Mouse (Mus musculus): Measurements from ENCODE around the gene Spef1. TPM values are rescaled to one million over a fixed set of nuclear protein-coding genes. Genes with fewer than 3 reads are reported as not detected.
A peak's percentile ranks its signal among the peaks of the same experiment; 100 is the strongest.

Gene Spef1
- polyA plus RNA-seq, 1 experiment from 2014 or later, result 12.5 TPM

- H3K4me3 ChIP-seq, result no peak overlapping the region
- H3K36me3 ChIP-seq (ENCODE audit: poor library complexity, severe bottlenecking), result peaks cover 79% of the 10 kb centered on the region
- H3K9me3 ChIP-seq (replicated peaks), result no peaks in the 10 kb centered on the region
- WGBS, result 95% methylated on average over 21 of the region's 21 CpGs
- no peaks in the 10 kb centered on the region for H3K27me3 ChIP-seq
- no peak overlapping the region for H3K9ac ChIP-seq
- peaks cover 8% of the 10 kb centered on the region for H3K4me1 ChIP-seq
- no peak overlapping the region for H3K4me2 ChIP-seq
- no peak for ATAC-seq
- no peak overlapping the region for H3K27ac ChIP-seq
Measured at GRCm38 (mm10) chr2:131146193-131147042, 40.7 kb downstream of the Spef1 start.

- no peak overlapping the region for H3K4me3 ChIP-seq
- peaks cover 70% of the 10 kb centered on the region for H3K36me3 ChIP-seq (ENCODE audit: poor library complexity, severe bottlenecking)
- H3K4me2 ChIP-seq, result no peak overlapping the region
- peaks cover 8% of the 10 kb centered on the region for H3K4me1 ChIP-seq
- no peaks in the 10 kb centered on the region for H3K27me3 ChIP-seq
- WGBS, result 92% methylated on average over 2 of the region's 2 CpGs
- no peak for ATAC-seq
- H3K27ac ChIP-seq, result no peak overlapping the region
- H3K9me3 ChIP-seq (replicated peaks), result no peaks in the 10 kb centered on the region
- no peak overlapping the region for H3K9ac ChIP-seq
Measured at GRCm38 (mm10) chr2:131145536-131145935, 41.5 kb downstream of the Spef1 start.

- Histone ChIP-seq H3K27ac (no peak overlapping the region), H3K4me2 (no peak overlapping the region), H3K27me3 (no peaks in the 10 kb centered on the region), H3K9me3 (replicated peaks) (no peaks in the 10 kb centered on the region), H3K9ac (no peak overlapping the region), H3K36me3 (ENCODE audit: poor library complexity, severe bottlenecking) (peaks cover 67% of the 10 kb centered on the region), H3K4me1 (peaks cover 8% of the 10 kb centered on the region), H3K4me3 (no peak overlapping the region)
- no peak for ATAC-seq
- WGBS, result 75% methylated on average over 13 of the region's 13 CpGs
Measured at GRCm38 (mm10) chr2:131145121-131145520, 42.0 kb downstream of the Spef1 start.

- Histone ChIP-seq H3K27me3 (no peaks in the 10 kb centered on the region), H3K4me3 (no peak overlapping the region), H3K4me2 (no peak overlapping the region), H3K9me3 (replicated peaks) (no peaks in the 10 kb centered on the region), H3K36me3 (ENCODE audit: poor library complexity, severe bottlenecking) (peaks cover 49% of the 10 kb centered on the region), H3K9ac (no peak overlapping the region), H3K4me1 (peaks cover 8% of the 10 kb centered on the region), H3K27ac (no peak overlapping the region)
- peak; percentile 20; the same call in 1 of the 2 replicates for ATAC-seq
- WGBS, result 67% methylated on average over 22 of the region's 22 CpGs
Measured at GRCm38 (mm10) chr2:131143007-131143780, 43.9 kb downstream of the Spef1 start.

GRCm38 (mm10) chr2:131142592-131142991 is 44.5 kb downstream of the Spef1 start:
- Histone ChIP-seq H3K4me3 (no peak overlapping the region), H3K4me2 (no peak overlapping the region), H3K27ac (no peak overlapping the region), H3K27me3 (no peaks in the 10 kb centered on the region), H3K36me3 (ENCODE audit: poor library complexity, severe bottlenecking) (peaks cover 43% of the 10 kb centered on the region), H3K9ac (no peak overlapping the region), H3K9me3 (replicated peaks) (no peaks in the 10 kb centered on the region), H3K4me1 (peaks cover 8% of the 10 kb centered on the region)
- peak; percentile 52; the same call in 1 of the 2 replicates for ATAC-seq
- WGBS, result 39% methylated on average over 18 of the region's 18 CpGs

GRCm38 (mm10) chr2:131141336-131141986 is 45.6 kb downstream of the Spef1 start:
- peaks cover 31% of the 10 kb centered on the region for H3K36me3 ChIP-seq (ENCODE audit: poor library complexity, severe bottlenecking)
- H3K9me3 ChIP-seq (replicated peaks), result no peaks in the 10 kb centered on the region
- no peaks in the 10 kb centered on the region for H3K27me3 ChIP-seq
- H3K27ac ChIP-seq, result no peak overlapping the region
- no peak overlapping the region for H3K9ac ChIP-seq
- no peak overlapping the region for H3K4me3 ChIP-seq
- WGBS, result 92% methylated on average over 8 of the region's 8 CpGs
- H3K4me1 ChIP-seq, result peaks cover 8% of the 10 kb centered on the region
- no peak overlapping the region for H3K4me2 ChIP-seq
- no peak for ATAC-seq

- Histone ChIP-seq H3K4me2 (no peak overlapping the region), H3K9me3 (replicated peaks) (no peaks in the 10 kb centered on the region), H3K9ac (no peak overlapping the region), H3K27ac (no peak overlapping the region), H3K4me1 (peaks cover 8% of the 10 kb centered on the region), H3K4me3 (no peak overlapping the region), H3K36me3 (ENCODE audit: poor library complexity, severe bottlenecking) (peaks cover 22% of the 10 kb centered on the region), H3K27me3 (no peaks in the 10 kb centered on the region)
- WGBS, result 76% methylated on average over 5 of the region's 5 CpGs
- ATAC-seq, result no peak
Measured at GRCm38 (mm10) chr2:131140533-131140905, 46.6 kb downstream of the Spef1 start.

GRCm38 (mm10) chr2:131139886-131140532 is 47.1 kb downstream of the Spef1 start:
- Histone ChIP-seq H3K9me3 (replicated peaks) (no peaks in the 10 kb centered on the region), H3K27ac (no peak overlapping the region), H3K4me3 (no peak overlapping the region), H3K9ac (no peak overlapping the region), H3K4me1 (peaks cover 8% of the 10 kb centered on the region), H3K36me3 (ENCODE audit: poor library complexity, severe bottlenecking) (peaks cover 17% of the 10 kb centered on the region), H3K4me2 (no peak overlapping the region), H3K27me3 (no peaks in the 10 kb centered on the region)
- ATAC-seq, result no peak
- 75% methylated on average over 5 of the region's 5 CpGs for WGBS

GRCm38 (mm10) chr2:131139287-131139686 is 47.8 kb downstream of the Spef1 start:
- peaks cover 8% of the 10 kb centered on the region for H3K4me1 ChIP-seq
- WGBS, result 94% methylated on average over 5 of the region's 5 CpGs
- no peak for ATAC-seq
- no peaks in the 10 kb centered on the region for H3K27me3 ChIP-seq
- no peak overlapping the region for H3K4me2 ChIP-seq
- H3K9ac ChIP-seq, result no peak overlapping the region
- H3K36me3 ChIP-seq (ENCODE audit: poor library complexity, severe bottlenecking), result peaks cover 10% of the 10 kb centered on the region
- no peak overlapping the region for H3K4me3 ChIP-seq
- no peak overlapping the region for H3K27ac ChIP-seq
- no peaks in the 10 kb centered on the region for H3K9me3 ChIP-seq (replicated peaks)

- Histone ChIP-seq H3K9ac (no peak overlapping the region), H3K4me2 (no peak overlapping the region), H3K4me3 (no peak overlapping the region), H3K4me1 (peaks cover 8% of the 10 kb centered on the region), H3K27me3 (no peaks in the 10 kb centered on the region), H3K9me3 (replicated peaks) (no peaks in the 10 kb centered on the region), H3K27ac (no peak overlapping the region), H3K36me3 (ENCODE audit: poor library complexity, severe bottlenecking) (peaks cover 5% of the 10 kb centered on the region; the same call in 1 of the 2 replicates)
- no peak for ATAC-seq
- 93% methylated on average over 7 of the region's 7 CpGs for WGBS
Measured at GRCm38 (mm10) chr2:131138760-131139159, 48.3 kb downstream of the Spef1 start.

- no peak for ATAC-seq
- 84% methylated on average over 4 of the region's 4 CpGs for WGBS
- Histone ChIP-seq H3K4me3 (no peak overlapping the region), H3K27me3 (no peaks in the 10 kb centered on the region), H3K4me2 (no peak overlapping the region), H3K9ac (no peak overlapping the region), H3K36me3 (ENCODE audit: poor library complexity, severe bottlenecking) (peaks cover under 1% of the 10 kb centered on the region; the same call in 1 of the 2 replicates), H3K9me3 (replicated peaks) (no peaks in the 10 kb centered on the region), H3K4me1 (peaks cover 7% of the 10 kb centered on the region), H3K27ac (no peak overlapping the region)
Measured at GRCm38 (mm10) chr2:131138296-131138695, 48.8 kb downstream of the Spef1 start.
